Mouse (Mus musculus): ENCODE measurements at regions not wholly inside any gene's neighbourhood (a gene's known extent, or its start where the extent isn't known, plus 50 kb on each side); places are given as distances from the start of the nearest gene placed in this dataset.

DNA sequence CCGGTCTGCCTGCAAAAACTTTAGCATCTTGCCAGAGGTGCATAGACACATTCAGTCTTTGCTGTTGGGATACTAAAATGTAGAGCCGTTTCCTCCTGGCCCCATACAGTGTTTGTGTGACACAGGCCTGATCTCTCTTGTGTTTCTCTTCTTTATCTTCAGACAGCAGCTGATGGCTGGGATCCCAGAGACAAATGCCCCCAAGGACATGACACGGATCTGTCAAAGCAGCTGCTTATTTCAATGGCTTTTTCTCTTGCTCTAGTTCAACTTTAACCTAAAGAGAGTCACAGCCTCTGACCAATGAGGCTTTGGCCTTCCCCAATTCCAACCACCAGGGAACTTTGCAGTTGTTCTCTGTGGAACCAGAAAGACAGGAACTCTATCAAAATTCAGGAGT is 211.7 kb upstream of the Fam19a5 start:
- Histone ChIP-seq H3K27me3 (replicated peaks) (no peaks in the 10 kb centered on the region), H3K4me1 (no peaks in the 10 kb centered on the region), H3K36me3 (no peaks in the 10 kb centered on the region), H3K4me3 (no peak overlapping the region), H3K4me2 (replicated peaks) (no peak overlapping the region), H3K27ac (no peak overlapping the region), H3K9me3 (no peaks in the 10 kb centered on the region), H3K9ac (no peak overlapping the region)
- ATAC-seq (ENCODE audit: low FRiP score, low read depth) = no peak
- 78% methylated on average over 3 of the region's 3 CpGs for WGBS

DNA sequence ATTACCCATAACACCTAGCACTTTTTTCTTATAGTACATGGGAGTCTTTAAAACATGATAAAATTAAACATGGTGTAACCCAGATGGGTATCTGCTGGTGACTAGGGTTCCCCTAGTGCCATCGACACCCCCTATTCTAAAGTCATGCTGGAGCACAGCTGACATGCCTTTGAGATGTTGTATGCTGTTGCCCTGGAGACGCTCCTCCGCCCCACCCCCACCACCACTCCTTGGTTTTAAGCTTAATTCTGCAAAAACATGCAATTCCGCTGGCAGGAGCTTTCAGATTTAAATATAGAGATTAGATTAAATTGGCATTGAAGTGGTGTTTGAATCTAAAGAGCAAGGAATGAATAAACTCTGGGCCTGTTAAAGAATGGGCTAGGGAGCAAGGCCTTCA is 210.6 kb upstream of the Fam19a5 start:
- 85% methylated on average over 4 of the region's 4 CpGs for WGBS
- H3K9me3 ChIP-seq = no peaks in the 10 kb centered on the region
- H3K36me3 ChIP-seq = no peaks in the 10 kb centered on the region
- no peaks in the 10 kb centered on the region for H3K27me3 ChIP-seq (replicated peaks)
- H3K4me3 ChIP-seq = no peak overlapping the region
- no peaks in the 10 kb centered on the region for H3K4me1 ChIP-seq
- no peak overlapping the region for H3K9ac ChIP-seq
- no peak overlapping the region for H3K27ac ChIP-seq
- ATAC-seq (ENCODE audit: low FRiP score, low read depth) = no peak
- no peak overlapping the region for H3K4me2 ChIP-seq (replicated peaks)

DNA sequence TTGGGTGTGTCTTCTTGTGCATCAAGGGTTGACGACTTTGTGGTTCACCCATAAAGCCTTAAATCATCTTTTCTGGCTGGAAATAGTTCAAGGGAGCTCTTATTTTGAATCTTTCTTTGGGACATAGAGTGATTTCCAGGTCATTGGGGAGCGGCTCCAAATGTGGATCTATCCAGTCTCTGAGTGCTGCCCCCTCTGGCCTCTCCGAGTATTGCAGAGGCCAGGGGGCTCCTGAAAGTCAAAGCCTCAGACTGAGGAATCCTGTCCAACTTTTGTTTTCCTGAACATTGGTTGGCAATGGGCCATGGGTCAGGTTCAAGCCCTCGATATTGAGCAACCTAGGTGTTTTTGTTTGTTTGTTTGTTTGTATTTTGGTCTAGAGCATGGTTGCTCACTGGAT is 209.7 kb upstream of the Fam19a5 start:
- no peak overlapping the region for H3K4me2 ChIP-seq (replicated peaks)
- no peaks in the 10 kb centered on the region for H3K27me3 ChIP-seq (replicated peaks)
- no peak overlapping the region for H3K9ac ChIP-seq
- no peak overlapping the region for H3K27ac ChIP-seq
- no peaks in the 10 kb centered on the region for H3K9me3 ChIP-seq
- H3K36me3 ChIP-seq = no peaks in the 10 kb centered on the region
- no peaks in the 10 kb centered on the region for H3K4me1 ChIP-seq
- ATAC-seq (ENCODE audit: low FRiP score, low read depth) = no peak
- WGBS = 73% methylated on average over 4 of the region's 4 CpGs
- no peak overlapping the region for H3K4me3 ChIP-seq

- no peak for ATAC-seq (ENCODE audit: low FRiP score, low read depth)
- no peak overlapping the region for H3K27ac ChIP-seq
- no peaks in the 10 kb centered on the region for H3K36me3 ChIP-seq
- no peaks in the 10 kb centered on the region for H3K9me3 ChIP-seq
- H3K4me2 ChIP-seq (replicated peaks) = no peak overlapping the region
- H3K9ac ChIP-seq = no peak overlapping the region
- H3K4me1 ChIP-seq = no peaks in the 10 kb centered on the region
- WGBS = 80% methylated on average over 4 of the region's 4 CpGs
- H3K27me3 ChIP-seq (replicated peaks) = no peaks in the 10 kb centered on the region
- H3K4me3 ChIP-seq = no peak overlapping the region
These were observed 208.8 kb upstream of the Fam19a5 start for GRCm38 (mm10) chr15:87335324-87335723.

- Histone ChIP-seq H3K4me2 (replicated peaks) (no peak overlapping the region), H3K9me3 (no peaks in the 10 kb centered on the region), H3K36me3 (no peaks in the 10 kb centered on the region), H3K27me3 (replicated peaks) (no peaks in the 10 kb centered on the region), H3K4me3 (no peak overlapping the region), H3K27ac (no peak overlapping the region), H3K4me1 (no peaks in the 10 kb centered on the region), H3K9ac (no peak overlapping the region)
- WGBS = 91% methylated on average over 11 of the region's 11 CpGs
- no peak for ATAC-seq (ENCODE audit: low FRiP score, low read depth)
These were observed 208.4 kb upstream of the Fam19a5 start for GRCm38 (mm10) chr15:87335737-87336136.

GRCm38 (mm10) chr15:87339904-87340303 is 204.2 kb upstream of the Fam19a5 start:
- WGBS = 76% methylated on average over 3 of the region's 3 CpGs
- Histone ChIP-seq H3K27ac (no peak overlapping the region), H3K36me3 (no peaks in the 10 kb centered on the region), H3K9ac (no peak overlapping the region), H3K9me3 (no peaks in the 10 kb centered on the region), H3K27me3 (replicated peaks) (no peaks in the 10 kb centered on the region), H3K4me3 (no peak overlapping the region), H3K4me2 (replicated peaks) (no peak overlapping the region), H3K4me1 (no peaks in the 10 kb centered on the region)
- ATAC-seq (ENCODE audit: low FRiP score, low read depth) = no peak

DNA sequence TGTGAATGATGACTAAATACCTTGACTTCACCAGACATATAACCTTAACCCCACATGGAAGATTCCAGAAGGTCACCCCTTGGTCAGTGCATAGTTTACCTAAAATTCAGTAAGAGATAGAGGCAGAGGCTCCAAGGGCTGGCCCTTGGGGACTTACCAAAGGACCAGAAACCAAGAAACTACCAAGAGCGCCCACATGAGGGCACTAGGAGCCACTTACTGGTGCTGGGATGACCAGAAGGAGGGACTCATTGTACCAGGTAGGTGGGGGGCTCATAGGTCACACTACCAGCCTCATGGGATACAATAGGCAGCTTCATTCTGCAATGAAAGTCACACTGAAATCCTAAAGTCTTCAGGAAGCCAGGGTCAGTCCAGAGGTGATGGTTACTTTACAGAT is 201.4 kb upstream of the Fam19a5 start:
- no peak for ATAC-seq (ENCODE audit: low FRiP score, low read depth)
- no peak overlapping the region for H3K4me3 ChIP-seq
- no peak overlapping the region for H3K4me2 ChIP-seq (replicated peaks)
- H3K27ac ChIP-seq = no peak overlapping the region
- no peaks in the 10 kb centered on the region for H3K27me3 ChIP-seq (replicated peaks)
- H3K36me3 ChIP-seq = no peaks in the 10 kb centered on the region
- 83% methylated on average over 1 of the region's 1 CpGs for WGBS
- H3K4me1 ChIP-seq = no peaks in the 10 kb centered on the region
- no peaks in the 10 kb centered on the region for H3K9me3 ChIP-seq
- H3K9ac ChIP-seq = no peak overlapping the region

DNA sequence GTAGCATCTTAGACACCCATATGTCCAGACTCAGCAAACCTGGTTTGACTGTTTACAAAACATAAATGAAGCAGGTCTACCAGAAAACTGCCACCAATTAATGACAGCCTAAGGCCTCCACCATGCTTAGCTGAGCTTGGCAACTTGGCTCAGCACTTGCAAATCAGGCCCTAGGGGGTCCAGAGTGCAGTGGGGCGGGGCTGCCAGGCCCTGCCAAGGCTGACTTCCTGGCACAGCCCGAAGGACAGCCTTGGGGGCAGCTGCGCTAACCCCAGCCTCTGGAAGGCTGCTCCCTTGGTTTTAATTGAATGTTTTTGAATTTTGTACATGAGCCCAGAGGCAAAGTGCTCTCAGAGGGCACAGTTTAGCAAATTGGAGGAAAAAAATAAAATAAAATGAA is 198.3 kb upstream of the Fam19a5 start:
- Histone ChIP-seq H3K4me1 (peaks cover 5% of the 10 kb centered on the region; the same call in 1 of the 2 replicates), H3K4me3 (no peak overlapping the region), H3K9ac (no peak overlapping the region), H3K27me3 (replicated peaks) (no peaks in the 10 kb centered on the region), H3K27ac (no peak overlapping the region), H3K36me3 (no peaks in the 10 kb centered on the region), H3K9me3 (no peaks in the 10 kb centered on the region), H3K4me2 (replicated peaks) (no peak overlapping the region)
- ATAC-seq (ENCODE audit: low FRiP score, low read depth) = no peak
- WGBS = 74% methylated on average over 3 of the region's 3 CpGs

GRCm38 (mm10) chr15:87349533-87350247 is 194.4 kb upstream of the Fam19a5 start:
- no peak overlapping the region for H3K4me2 ChIP-seq (replicated peaks)
- H3K4me1 ChIP-seq = peaks cover 5% of the 10 kb centered on the region; the same call in 1 of the 2 replicates
- H3K36me3 ChIP-seq = no peaks in the 10 kb centered on the region
- no peaks in the 10 kb centered on the region for H3K9me3 ChIP-seq
- no peak overlapping the region for H3K4me3 ChIP-seq
- no peaks in the 10 kb centered on the region for H3K27me3 ChIP-seq (replicated peaks)
- no peak overlapping the region for H3K27ac ChIP-seq
- ATAC-seq (ENCODE audit: low FRiP score, low read depth) = no peak
- H3K9ac ChIP-seq = no peak overlapping the region
- 47% methylated on average over 11 of the region's 11 CpGs for WGBS

- H3K9ac ChIP-seq = no peak overlapping the region
- H3K4me1 ChIP-seq = peaks cover 5% of the 10 kb centered on the region; the same call in 1 of the 2 replicates
- H3K4me2 ChIP-seq (replicated peaks) = no peak overlapping the region
- no peak overlapping the region for H3K27ac ChIP-seq
- no peak for ATAC-seq (ENCODE audit: low FRiP score, low read depth)
- no peak overlapping the region for H3K4me3 ChIP-seq
- H3K9me3 ChIP-seq = no peaks in the 10 kb centered on the region
- no peaks in the 10 kb centered on the region for H3K36me3 ChIP-seq
- H3K27me3 ChIP-seq (replicated peaks) = no peaks in the 10 kb centered on the region
- 85% methylated on average over 8 of the region's 8 CpGs for WGBS
These were observed 191.3 kb upstream of the Fam19a5 start for GRCm38 (mm10) chr15:87352812-87353211.

DNA sequence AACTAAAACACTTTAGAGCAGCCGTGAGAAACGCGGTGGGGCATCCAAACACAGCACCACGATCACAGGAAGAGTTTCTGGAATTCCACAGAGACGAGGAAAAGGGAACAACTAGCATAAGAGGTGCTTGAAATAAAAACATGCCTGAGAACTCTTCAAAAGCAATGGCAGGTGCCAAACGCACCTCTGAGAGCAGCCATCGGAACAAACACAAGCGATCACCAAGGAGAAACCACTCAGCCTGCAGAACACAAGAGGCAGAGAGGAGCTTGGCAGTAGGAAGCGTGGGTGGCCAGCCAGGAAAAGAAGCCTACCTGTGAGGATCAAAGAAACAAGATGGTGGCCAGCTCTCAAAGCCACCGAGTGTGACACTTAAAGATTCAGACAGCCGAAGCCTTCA is 190.2 kb upstream of the Fam19a5 start:
- Histone ChIP-seq H3K4me2 (replicated peaks) (no peak overlapping the region), H3K27ac (no peak overlapping the region)
- WGBS = 92% methylated on average over 11 of the region's 11 CpGs

DNA sequence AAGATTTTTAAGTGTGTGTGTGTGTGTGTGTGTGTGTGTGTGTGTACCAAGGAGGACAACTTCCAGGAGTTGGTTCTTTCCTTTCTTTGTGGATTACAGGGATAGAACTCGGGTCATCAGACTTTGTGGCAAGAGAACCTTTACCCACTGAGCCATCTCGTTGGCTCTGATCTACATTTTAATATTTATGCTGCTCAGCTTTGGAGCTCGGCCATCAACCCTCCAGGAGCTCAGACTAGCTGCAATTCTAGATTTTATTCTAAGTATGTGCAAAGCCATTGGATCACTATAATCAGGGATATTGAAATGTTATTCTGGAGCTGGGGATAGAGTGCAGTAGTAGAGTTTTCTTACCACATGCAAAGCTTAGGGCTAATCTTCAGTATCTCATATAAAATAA is 183.6 kb upstream of the Fam19a5 start:
- no peaks in the 10 kb centered on the region for H3K9me3 ChIP-seq
- H3K36me3 ChIP-seq = no peaks in the 10 kb centered on the region
- no peak overlapping the region for H3K4me2 ChIP-seq (replicated peaks)
- ATAC-seq (ENCODE audit: low FRiP score, low read depth) = no peak
- 80% methylated on average over 3 of the region's 3 CpGs for WGBS
- H3K9ac ChIP-seq = no peak overlapping the region
- H3K4me1 ChIP-seq = no peaks in the 10 kb centered on the region
- no peak overlapping the region for H3K4me3 ChIP-seq
- H3K27ac ChIP-seq = no peak overlapping the region
- H3K27me3 ChIP-seq (replicated peaks) = no peaks in the 10 kb centered on the region

More for the DNA sequence above, 190.2 kb upstream of the Fam19a5 start:
- no peaks in the 10 kb centered on the region for H3K27me3 ChIP-seq (replicated peaks)
- no peak overlapping the region for H3K4me3 ChIP-seq
- no peaks in the 10 kb centered on the region for H3K36me3 ChIP-seq
- no peaks in the 10 kb centered on the region for H3K9me3 ChIP-seq
- H3K9ac ChIP-seq = no peak overlapping the region
- peaks cover 5% of the 10 kb centered on the region; the same call in 1 of the 2 replicates for H3K4me1 ChIP-seq
- no peak for ATAC-seq (ENCODE audit: low FRiP score, low read depth)

DNA sequence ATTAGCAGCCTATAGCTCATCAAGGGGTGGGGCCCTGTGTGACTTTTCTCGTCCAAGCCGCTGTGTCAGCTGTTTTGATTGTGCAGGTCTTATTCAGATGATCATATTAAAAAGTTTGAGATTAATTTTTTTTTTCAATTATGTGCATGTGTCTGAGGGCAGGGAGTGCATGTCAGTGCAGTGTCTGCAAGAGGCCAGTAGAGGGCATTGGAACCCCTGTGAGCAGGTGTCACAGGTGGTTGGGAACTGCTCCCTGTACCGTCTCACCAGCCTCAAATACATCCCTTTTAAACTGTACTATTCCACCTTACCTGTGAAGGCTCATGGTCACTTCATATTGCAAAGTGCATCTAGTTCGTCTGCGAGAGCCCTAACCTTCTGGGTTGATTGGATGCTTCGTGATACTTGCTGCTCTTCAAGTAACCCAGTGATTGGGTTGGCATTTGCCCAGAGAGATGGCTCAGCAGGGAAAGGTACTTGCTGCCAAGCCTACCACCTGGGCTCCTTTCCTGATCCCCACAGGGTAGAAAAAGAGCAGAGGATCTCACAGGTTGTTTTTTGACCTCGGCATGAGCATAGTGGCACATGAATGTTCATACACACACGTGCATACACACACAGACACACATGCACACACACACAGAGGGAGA is 178.3 kb upstream of the Fam19a5 start:
- no peak for ATAC-seq (ENCODE audit: low FRiP score, low read depth)
- Histone ChIP-seq H3K4me1 (no peaks in the 10 kb centered on the region), H3K27me3 (replicated peaks) (no peaks in the 10 kb centered on the region), H3K9ac (no peak overlapping the region), H3K4me3 (no peak overlapping the region), H3K4me2 (replicated peaks) (no peak overlapping the region), H3K27ac (no peak overlapping the region), H3K36me3 (no peaks in the 10 kb centered on the region), H3K9me3 (no peaks in the 10 kb centered on the region)
- 48% methylated on average over 8 of the region's 8 CpGs for WGBS

Measured in neural tube, embryonic 12.5 days (tissue).